Mouse (Mus musculus) layer of hippocampus, adult 9-11 months (tissue): ENCODE results near the gene Il11.

Source experiments
- DNase-seq: peaks from one replicate; pipeline ENCODE4 v3.0.0; 2022

Gene Il11

GRCm38 (mm10) chr7:4741151-4741550 is 41.5 kb downstream of the Il11 start:
- DNase-seq, result peak; percentile 31

GRCm38 (mm10) chr7:4740309-4740727 is 42.3 kb downstream of the Il11 start:
- DNase-seq, result no peak

- peak; percentile 100 for DNase-seq
Observed at GRCm38 (mm10) chr7:4739544-4740275, 42.9 kb downstream of the Il11 start, which contains the start of gene Kmt5c. Kmt5c (plus strand) TSS chr7:4740115.

GRCm38 (mm10) chr7:4739041-4739543 is 43.6 kb downstream of the Il11 start:
- no peak for DNase-seq

- no peak for DNase-seq
Observed at GRCm38 (mm10) chr7:4732968-4733392, 49.7 kb downstream of the Il11 start.

- no peak for DNase-seq
Observed at GRCm38 (mm10) chr7:4731090-4731489, 51.6 kb downstream of the Il11 start.

GRCm38 (mm10) chr7:4725169-4725568 is 57.5 kb downstream of the Il11 start, which contains the start of gene Tmem150b:
Tmem150b (minus strand) TSS chr7:4725249.
- no peak for DNase-seq

GRCm38 (mm10) chr7:4724359-4724758 is 58.3 kb downstream of the Il11 start:
- no peak for DNase-seq

- DNase-seq, result peak; percentile 64
Observed at GRCm38 (mm10) chr7:4723508-4723907, 59.2 kb downstream of the Il11 start.
